Mouse (Mus musculus) adrenal gland, adult 2 months (tissue): ENCODE results near the gene Cdc37. TPM values are rescaled to one million over a fixed set of nuclear protein-coding genes. Genes with fewer than 3 reads are reported as not detected.

Source experiments
- DNase-seq: peaks from one replicate; pipeline ENCODE4 v3.0.0; 2021
- polyA plus RNA-seq: library from polyadenylated mRNA; depleted of rRNA; stranded (reverse); fragments of >200 nt; gene quantifications from 2 replicates; pipeline ENCODE4 v1.2.3, GENCODE M21; 2012
- total RNA-seq, 2 experiments: library from RNA; stranded (reverse); gene quantifications; 2 replicates each; pipeline ENCODE4 v1.2.3; 2021

Cdc37 gene
- total and polyA plus RNA-seq, 3 experiments, result 59.0 to 202 (median 179) TPM

DNA sequence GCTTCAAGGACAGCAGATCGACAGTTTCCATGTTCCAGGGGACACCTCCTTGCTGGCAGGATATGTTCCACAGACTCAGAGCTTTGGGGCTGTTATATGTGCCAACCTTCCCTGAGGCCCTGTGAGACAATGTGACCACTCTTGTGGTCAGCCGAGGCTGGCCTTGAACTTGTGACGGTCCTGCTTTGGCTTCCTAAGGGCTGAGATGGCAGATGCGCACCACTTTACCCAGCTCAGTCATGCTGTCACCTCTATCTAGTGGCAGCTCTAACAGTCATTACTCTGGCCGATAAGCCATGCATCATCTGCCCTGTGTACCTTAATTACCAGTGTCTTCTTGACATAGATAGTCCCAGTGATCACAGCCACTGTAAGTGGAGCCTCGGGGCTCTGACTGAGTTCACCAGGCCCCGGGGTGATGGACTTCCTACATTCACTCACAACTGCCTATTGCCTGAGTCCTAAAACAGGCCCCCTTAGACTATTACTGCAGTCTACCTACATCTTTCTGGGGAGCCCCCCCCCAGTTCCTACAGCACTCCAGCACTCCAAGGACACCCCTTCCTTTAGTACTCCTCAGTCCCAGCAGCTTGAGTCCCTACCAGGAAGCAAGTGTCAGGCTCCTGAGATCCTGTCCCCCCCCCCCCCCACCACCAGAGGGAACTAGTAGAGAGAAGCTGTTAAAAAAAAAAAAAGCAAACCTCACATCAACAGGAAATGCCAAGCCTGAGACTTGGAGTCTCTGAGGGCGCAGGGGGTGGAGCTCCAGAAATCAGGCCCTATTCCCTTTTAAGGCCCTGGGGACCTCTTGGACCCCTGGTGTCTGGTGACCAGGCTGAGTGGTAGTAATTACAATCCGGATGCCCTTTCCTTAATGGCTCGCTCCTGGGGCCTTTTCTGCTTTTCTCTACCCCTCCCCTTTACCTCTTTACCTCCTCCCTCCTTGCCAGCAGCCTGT is 17.6 kb upstream of the Cdc37 start:
- DNase-seq, result peak; percentile 38

DNA sequence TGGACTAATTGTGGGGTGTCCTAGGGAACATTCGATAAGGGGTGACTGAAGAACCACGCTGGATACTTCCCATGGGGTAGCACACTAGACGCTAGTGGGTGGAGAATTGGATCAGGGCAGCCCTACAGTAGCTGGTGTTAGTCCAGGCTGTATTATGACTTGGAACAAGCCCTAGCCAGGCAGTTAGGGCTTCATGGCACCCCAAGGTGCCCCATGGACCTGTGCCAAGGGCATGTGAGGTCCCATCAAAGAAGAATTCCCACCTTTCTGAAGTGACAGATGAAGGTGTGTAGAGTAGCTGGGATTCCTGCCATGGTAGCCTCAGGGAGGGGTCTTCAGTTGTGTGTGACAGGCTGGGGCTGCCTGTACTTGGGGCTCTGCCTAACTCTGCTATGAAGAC is 16.7 kb upstream of the Cdc37 start:
- no peak for DNase-seq

DNA sequence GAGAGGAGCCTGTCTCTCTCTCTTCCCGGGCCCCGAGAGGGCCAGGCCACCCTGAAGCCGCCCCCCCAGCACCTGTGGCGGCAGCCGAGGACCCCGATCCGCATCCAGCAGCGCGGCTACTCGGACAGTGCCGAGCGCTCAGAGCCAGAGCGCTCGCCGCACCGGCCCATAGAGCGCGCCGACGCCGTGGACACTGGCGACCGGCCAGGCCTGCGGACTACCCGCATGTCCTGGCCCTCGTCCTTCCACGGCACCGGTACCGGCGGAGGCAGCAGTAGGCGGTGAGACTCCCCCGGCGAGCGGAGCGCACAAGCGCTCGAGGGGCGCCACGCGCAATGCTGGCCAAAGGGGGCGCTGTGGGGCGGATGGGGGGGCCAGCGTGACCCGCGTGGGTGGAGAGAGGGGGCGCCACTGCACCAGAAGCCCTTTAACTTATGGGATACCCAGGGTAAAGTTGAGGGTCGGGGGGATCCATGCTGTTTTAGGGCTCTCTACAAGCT is 16.2 kb upstream of the Cdc37 start:
- peak; percentile 51 for DNase-seq

DNA sequence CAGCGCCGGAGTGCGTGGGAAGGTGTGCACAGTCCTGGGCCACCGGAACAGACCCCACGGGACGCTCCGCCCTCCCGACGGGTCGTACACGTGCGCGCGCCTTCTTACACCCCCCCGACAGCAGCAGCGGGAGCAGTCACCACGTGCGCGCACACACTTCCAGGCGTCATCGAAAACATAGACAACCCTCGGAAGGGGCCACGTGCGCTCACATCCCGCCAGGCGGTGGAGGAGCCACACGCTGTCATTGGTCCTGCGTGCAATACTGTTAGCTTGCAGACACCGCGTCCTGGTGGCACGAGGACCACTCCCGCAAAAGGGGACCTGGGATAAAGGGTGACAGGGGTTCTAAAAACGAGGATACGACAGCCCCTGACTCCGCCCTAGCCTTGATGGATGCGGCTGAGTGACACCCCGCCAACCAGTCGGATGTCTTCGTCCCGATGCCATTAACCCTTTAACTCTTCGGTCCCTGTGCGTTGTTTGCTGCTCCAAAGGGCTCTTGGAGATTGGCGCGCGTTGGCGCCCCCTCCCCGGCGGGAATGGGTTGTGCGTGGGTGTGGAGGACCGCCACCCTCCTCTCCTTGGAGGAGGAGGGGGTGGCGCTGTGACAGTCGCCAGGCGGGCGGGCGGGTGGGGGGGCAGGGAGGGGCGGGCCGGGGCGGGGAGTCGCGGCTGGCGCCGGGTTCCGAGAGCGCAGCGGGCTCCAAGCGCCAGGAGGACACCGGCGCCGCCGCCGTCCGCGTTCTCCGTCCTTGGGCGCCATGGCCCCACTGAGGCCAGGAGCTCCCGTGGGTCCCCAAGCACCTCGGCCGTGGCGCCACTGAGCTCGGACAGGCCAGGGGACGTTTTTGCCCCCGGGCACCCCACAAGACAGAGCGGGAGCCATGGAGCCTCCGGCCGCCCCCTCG is 15.5 kb upstream of the Cdc37 start, which contains the start of gene Pde4a:
Gene Pde4a (plus strand): TSS at position 674 of the 911 bp plus-strand sequence.
- DNase-seq, result peak; percentile 61

DNA sequence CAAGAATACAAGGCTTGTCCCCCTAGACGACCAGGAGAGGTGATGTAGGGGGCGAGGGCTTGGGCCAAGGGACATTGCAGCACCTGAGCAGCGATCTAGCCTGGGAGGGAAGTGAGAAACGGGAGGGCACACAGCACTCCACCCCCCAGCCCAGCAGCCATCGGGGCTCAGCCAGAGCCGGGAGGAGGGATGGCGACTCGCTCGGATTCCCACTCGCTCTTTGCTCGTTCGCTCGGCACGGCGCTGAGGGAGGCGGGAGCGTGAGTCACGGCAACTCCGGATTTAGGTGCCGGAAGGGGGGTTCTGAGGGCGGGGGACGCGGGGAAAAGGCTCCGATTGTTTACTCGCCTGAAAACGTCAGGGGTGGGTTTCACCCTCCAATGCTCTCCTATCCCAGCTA is 14.3 kb upstream of the Cdc37 start:
- DNase-seq, result peak; percentile 55

DNA sequence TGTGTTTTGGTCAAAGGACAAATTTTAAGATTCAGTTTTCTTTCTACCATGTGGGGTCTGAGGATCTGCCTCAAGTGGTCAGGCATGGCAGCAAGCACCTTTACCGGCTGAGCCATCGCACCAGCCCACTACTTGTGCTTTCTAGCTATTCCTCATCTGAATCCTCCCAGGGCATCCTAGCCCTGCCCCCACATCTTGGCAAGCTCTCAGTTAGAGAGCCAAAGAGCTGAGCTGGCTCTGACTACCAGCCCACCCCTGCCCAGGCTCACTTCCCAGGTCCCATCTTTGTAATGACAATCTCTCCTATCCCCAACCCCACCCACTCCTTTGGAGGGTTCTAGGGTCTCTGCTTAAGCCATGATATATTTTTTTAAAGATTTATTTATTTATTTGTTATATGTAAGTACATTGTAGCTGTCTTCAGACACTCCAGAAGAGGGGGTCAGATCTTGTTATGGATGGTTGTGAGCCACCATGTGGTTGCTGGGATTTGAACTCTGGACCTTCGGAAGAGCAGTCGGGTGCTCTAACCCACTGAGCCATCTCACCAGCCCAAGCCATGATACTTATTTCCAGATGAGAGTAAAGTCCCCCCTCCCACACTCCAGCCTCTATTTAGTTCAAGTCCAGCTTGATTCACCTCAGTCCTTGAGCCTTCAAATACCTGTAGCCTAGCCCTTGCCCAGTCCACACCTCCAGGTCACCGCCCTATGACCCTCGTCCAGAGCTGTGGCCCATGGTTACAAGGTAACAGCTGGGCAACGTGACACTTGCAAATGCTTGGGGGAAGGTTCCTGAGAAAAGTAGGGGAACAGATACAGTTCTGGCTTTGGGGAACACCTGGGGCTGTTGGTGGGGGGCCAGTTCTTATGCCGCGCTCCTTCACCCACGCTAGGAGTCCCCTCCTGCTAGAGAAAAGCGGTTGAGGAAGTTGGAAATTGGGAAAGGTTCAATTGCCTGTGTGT is 13.6 kb upstream of the Cdc37 start:
- DNase-seq, result no peak

DNA sequence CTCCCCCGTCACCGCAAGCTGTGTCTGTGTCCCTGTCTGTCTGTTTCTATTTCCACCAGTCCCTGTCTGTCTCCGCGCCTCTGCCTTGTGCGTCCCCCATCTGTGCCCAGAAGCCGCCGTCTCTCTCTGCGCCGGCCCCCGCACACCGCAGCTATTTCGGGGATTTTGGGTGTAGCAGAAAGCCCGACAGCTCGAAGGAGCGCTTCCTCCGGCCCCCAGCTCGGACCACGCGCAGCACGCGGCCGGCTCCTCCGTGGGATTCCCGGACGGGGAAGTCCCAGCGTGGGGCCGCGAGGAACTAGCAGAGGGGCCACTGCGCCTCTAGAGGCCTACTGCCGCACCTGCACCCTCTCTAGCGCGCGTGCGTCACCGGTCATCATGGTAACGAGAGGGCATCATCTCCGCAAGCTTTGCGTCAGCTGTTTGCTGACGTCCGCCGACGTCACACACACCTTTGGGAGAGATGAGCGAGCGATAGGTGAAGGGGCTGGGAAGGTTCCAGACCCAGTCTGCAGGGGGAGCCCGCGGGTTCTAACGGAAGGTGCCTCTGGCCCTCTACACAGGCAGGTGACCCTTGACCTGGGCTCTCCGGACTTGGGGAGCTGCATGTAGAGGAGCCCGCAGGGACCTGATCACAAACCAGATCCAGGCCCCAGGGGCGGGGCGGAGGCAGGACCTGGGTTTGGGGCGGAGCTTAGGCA is 11.6 kb upstream of the Cdc37 start:
- peak; percentile 92 for DNase-seq

DNA sequence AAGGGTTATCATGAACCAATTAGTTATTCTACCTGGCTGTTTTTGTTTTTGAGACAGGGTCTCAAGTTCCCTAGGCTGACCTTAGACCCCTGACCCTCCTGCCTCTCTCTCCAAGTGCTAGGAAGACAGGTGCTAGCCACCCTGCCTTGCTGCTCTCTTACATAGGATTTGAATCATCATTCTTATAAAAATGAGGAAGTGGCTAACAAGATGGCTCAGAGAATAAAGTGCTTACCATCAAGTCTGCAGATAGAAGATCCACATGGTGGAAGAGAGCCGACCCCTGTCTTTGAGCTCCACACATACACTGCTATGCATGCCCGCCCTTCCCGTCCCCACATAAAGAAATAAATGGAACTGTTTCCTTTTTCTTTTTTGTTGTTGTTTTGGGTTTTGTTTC is 5.0 kb upstream of the Cdc37 start:
- no peak for DNase-seq

- DNase-seq, result no peak
Measured at GRCm38 (mm10) chr9:21153833-21154232, 4.1 kb upstream of the Cdc37 start.

DNA sequence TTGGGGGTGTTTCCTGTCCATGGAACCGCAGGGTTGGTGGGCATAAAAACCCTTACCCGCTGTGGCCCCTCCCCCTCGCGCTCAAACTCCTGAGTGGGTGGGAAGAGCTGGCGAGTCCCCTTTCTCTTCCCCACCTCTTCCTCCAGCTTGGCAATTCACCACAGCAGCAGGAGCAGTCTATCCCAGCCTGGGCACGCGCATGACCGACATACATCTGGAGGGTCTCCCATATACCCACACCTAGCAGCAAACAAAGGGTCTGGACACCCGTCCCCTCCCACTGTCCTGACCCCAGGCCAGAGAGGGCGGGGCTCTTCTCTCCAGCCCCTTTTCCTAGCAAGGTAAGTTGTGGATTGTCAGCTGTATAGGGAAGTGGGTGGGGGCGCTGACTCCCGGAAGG is 3.5 kb upstream of the Cdc37 start:
- no peak for DNase-seq

- no peak for DNase-seq
Measured at GRCm38 (mm10) chr9:21152715-21153114, 2.9 kb upstream of the Cdc37 start.

DNA sequence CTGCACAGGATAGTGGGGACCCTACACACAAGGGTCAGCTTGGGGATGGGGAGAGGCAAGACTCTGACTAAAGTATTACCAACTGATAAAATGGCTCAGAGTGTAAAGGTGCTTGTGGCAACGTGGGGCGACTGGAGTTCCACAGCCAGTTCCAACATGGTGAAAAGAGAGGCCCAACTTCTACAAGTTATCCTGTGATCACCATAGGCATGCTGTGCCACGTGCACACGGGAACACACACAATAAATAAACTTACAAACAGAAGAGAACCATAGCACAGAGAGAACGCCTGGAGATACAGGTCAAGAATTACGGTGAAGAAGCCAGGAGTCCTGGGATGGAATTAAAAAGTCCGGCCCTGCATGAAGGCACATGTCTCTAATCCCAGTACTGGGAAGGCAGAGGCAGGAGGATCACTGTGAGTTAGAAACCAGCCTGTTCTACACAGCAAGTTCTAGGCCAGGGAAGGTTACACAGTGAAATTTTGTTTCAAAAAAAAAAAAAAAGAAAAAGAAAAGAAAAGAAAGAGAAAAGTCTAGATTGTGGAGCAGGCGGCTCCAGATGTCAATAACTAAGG is 617 bp downstream of the Cdc37 start:
- DNase-seq, result no peak

DNA sequence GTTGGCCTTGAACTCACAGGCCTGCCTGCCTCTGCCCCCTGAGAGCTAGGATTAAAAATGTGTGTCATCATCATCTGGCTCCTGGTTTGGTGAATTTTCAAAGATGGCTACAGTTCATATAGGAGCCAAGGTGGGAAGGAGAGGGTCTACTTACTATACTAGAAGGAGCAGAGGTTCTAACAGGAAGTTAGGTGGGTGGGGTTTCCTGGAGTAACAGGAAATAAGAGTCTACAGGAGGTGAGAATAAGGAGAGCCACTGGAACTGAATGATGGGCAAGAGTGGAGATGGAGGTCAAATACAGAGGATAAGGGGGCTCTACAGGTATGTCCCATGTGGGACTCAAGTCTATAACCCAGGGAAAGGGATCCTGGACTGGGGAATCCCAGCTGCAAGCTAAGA is 1.4 kb downstream of the Cdc37 start:
- DNase-seq, result no peak

DNA sequence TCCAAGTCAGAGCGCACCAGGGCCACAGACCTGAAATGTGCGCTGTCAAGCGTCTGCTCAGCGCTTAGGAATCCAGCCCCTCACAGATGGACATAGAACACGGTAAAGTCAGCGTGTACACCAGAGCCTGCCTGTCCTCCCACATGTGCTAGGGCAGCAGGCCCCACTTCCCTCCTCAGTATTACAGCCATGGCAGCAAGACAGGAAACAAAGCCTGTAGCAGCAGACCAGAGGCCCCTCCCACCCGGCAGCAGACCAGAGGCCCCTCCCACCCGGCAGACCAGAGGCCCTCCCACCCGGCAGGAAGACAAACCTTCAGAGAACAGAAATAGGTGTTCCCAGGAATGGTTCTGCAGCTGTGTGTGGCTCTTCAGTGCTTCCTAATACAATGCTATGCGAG is 3.1 kb downstream of the Cdc37 start:
- no peak for DNase-seq

DNA sequence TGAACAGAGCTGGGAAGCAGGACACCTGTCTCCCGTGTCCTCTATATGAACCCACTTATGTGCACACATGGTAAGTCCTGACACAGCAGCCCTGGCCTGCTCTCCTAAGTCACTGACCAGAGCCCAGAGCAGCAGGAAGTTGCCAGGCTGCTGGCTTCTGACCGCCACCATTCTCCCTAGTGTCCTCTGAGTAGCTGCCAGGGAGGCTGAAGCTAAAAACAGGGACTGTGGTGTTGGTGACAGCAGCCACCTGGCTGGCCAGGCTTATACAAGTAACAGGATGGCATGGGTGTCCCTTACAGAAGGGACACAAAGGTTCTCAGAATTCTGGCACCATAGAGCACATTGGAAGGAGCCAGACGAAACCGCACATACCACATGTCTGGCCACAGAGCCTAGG is 4.4 kb downstream of the Cdc37 start:
- no peak for DNase-seq

- DNase-seq, result no peak
Measured at GRCm38 (mm10) chr9:21144361-21144760, 5.4 kb downstream of the Cdc37 start.

DNA sequence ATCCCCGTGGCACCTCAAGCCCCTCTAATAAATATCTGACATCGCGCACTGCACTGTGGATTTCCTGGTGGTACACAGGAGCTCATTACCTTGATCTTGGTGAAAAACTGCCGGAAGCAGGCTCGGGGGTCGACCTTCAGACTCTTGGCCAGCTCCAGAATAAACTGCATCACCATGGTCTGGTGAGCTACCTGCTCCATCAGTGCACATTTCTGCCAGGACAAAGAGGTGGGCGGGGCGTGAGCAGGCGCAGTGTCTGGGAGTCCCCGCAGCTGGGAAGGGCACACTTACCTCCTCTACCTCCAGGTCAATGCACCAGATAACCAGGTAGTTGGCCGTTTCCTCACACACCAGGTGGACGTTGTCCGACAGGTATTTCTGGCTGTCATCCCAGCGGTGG is 7.9 kb downstream of the Cdc37 start:
- DNase-seq, result no peak

GRCm38 (mm10) chr9:21138386-21138785 is 11.4 kb downstream of the Cdc37 start:
- DNase-seq, result peak; percentile 47

DNA sequence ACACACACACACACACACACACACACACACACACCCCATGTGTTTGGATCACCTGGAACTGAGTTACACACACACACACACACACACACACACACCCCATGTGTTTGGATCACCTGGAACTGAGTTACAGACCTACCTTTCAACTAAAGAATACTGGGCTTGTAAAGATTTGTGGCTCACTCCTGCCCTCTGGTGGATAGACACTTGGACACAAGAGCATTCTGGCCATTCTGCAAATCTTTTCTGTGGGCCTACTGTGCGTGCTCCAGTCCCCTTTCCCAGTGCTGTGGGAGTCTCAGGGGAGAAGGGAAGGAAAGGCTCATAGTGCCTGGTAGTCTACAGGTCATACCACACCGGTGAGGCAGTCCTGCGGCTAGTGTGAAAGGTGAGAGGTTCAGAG is 12.6 kb downstream of the Cdc37 start:
- no peak for DNase-seq

GRCm38 (mm10) chr9:21136401-21136800 is 13.4 kb downstream of the Cdc37 start:
- DNase-seq, result no peak
